Mouse (Mus musculus): ENCODE data around the gene Rere. TPM values are rescaled to one million over a fixed set of nuclear protein-coding genes. Genes with fewer than 3 reads are reported as not detected.
"Not testable (repeated sequence)": the region's sequence is repeated elsewhere in the genome, so short reads cannot be mapped to it uniquely, and the experiment has no call there.

Gene Rere
- total RNA-seq, 2 experiments from 2014 or later: 85.3 to 88.9 TPM

GRCm38 (mm10) chr4:150462367-150462766 lies 180.9 kb downstream of the Rere start:
- peak; percentile 66 to 76 for DNase-seq (ENCODE audit: extremely low spot score in 1 of 2, low spot score in 2 of 2)
- intact Hi-C loops (cut with DNase I): loop anchor here (5.0 to 10.0 kb wide), 2 partner anchors 50 to 198 kb away; no protein-coding TSS in a partner anchor

GRCm38 (mm10) chr4:150465759-150466158 lies 184.3 kb downstream of the Rere start:
- intact Hi-C loops (cut with DNase I): loop anchor here (5.0 to 10.0 kb wide), 3 partner anchors 93 to 201 kb away; no protein-coding TSS in a partner anchor
- peak; percentile 51 to 53 for DNase-seq (ENCODE audit: extremely low spot score in 1 of 2, low spot score in 2 of 2)

GRCm38 (mm10) chr4:150469274-150469673 lies 187.8 kb downstream of the Rere start:
- DNase-seq (ENCODE audit: extremely low spot score in 1 of 2, low spot score in 2 of 2): no peak
- intact Hi-C loops (cut with DNase I): loop anchor here (5.0 to 10.0 kb wide), 3 partner anchors 97 to 204 kb away; no protein-coding TSS in a partner anchor

- DNase-seq (ENCODE audit: extremely low spot score in 1 of 2, low spot score in 2 of 2): no peak
- intact Hi-C loops (cut with DNase I): no loop called here
These were observed 189.4 kb downstream of the Rere start for GRCm38 (mm10) chr4:150470674-150471328.

GRCm38 (mm10) chr4:150472751-150473436 lies 191.4 kb downstream of the Rere start:
- intact Hi-C loops (cut with DNase I): no loop called here
- no peak for DNase-seq (ENCODE audit: extremely low spot score in 1 of 2, low spot score in 2 of 2)

- DNase-seq (ENCODE audit: extremely low spot score in 1 of 2, low spot score in 2 of 2): no peak
- intact Hi-C loops (cut with DNase I): no loop called here
These were observed 192.1 kb downstream of the Rere start for GRCm38 (mm10) chr4:150473437-150474070.

GRCm38 (mm10) chr4:150474086-150474485 lies 192.6 kb downstream of the Rere start:
- intact Hi-C loops (cut with DNase I): no loop called here
- DNase-seq (ENCODE audit: extremely low spot score in 1 of 2, low spot score in 2 of 2): peak; percentile 47 to 56

GRCm38 (mm10) chr4:150476258-150476657 lies 194.8 kb downstream of the Rere start:
- DNase-seq (ENCODE audit: extremely low spot score in 1 of 2, low spot score in 2 of 2): no peak
- intact Hi-C loops (cut with DNase I): no loop called here

GRCm38 (mm10) chr4:150478006-150478405 lies 196.6 kb downstream of the Rere start:
- intact Hi-C loops (cut with DNase I): no loop called here
- DNase-seq (ENCODE audit: extremely low spot score in 1 of 2, low spot score in 2 of 2): no peak

GRCm38 (mm10) chr4:150483081-150483480 lies 201.6 kb downstream of the Rere start:
- DNase-seq (ENCODE audit: extremely low spot score in 1 of 2, low spot score in 2 of 2); intact Hi-C loops (cut with DNase I): not testable (repeated sequence)

- intact Hi-C loops (cut with DNase I): no loop called here
- DNase-seq (ENCODE audit: extremely low spot score in 1 of 2, low spot score in 2 of 2): no peak
These were observed 204.7 kb downstream of the Rere start for GRCm38 (mm10) chr4:150486097-150486496.

- intact Hi-C loops (cut with DNase I): no loop called here
- no peak for DNase-seq (ENCODE audit: extremely low spot score in 1 of 2, low spot score in 2 of 2)
These were observed 205.7 kb downstream of the Rere start for GRCm38 (mm10) chr4:150487109-150487508.

GRCm38 (mm10) chr4:150488096-150488748 lies 206.8 kb downstream of the Rere start:
- intact Hi-C loops (cut with DNase I): no loop called here
- DNase-seq (ENCODE audit: extremely low spot score in 1 of 2, low spot score in 2 of 2): peak; percentile 68 to 84

GRCm38 (mm10) chr4:150488767-150489166 lies 207.3 kb downstream of the Rere start:
- intact Hi-C loops (cut with DNase I): no loop called here
- DNase-seq (ENCODE audit: extremely low spot score in 1 of 2, low spot score in 2 of 2): no peak

GRCm38 (mm10) chr4:150490050-150490449 lies 208.6 kb downstream of the Rere start:
- DNase-seq (ENCODE audit: extremely low spot score in 1 of 2, low spot score in 2 of 2): no peak
- intact Hi-C loops (cut with DNase I): no loop called here

GRCm38 (mm10) chr4:150491710-150492109 lies 210.3 kb downstream of the Rere start:
- no peak for DNase-seq (ENCODE audit: extremely low spot score in 1 of 2, low spot score in 2 of 2)
- intact Hi-C loops (cut with DNase I): no loop called here

- no peak for DNase-seq (ENCODE audit: extremely low spot score in 1 of 2, low spot score in 2 of 2)
- intact Hi-C loops (cut with DNase I): no loop called here
These were observed 212.0 kb downstream of the Rere start for GRCm38 (mm10) chr4:150493258-150493937.

- DNase-seq (ENCODE audit: extremely low spot score in 1 of 2, low spot score in 2 of 2); intact Hi-C loops (cut with DNase I): not testable (repeated sequence)
These were observed 212.5 kb downstream of the Rere start for GRCm38 (mm10) chr4:150493938-150494330.

GRCm38 (mm10) chr4:150495568-150495967 lies 214.1 kb downstream of the Rere start:
- DNase-seq (ENCODE audit: extremely low spot score in 1 of 2, low spot score in 2 of 2): no peak
- intact Hi-C loops (cut with DNase I): no loop called here
